Mouse (Mus musculus): ENCODE data around the gene Mrps25. TPM values are rescaled to one million over a fixed set of nuclear protein-coding genes. Genes with fewer than 3 reads are reported as not detected.

The Mrps25 gene
- total RNA-seq, 2 experiments from 2014 or later = 76.0 to 86.6 TPM

DNA sequence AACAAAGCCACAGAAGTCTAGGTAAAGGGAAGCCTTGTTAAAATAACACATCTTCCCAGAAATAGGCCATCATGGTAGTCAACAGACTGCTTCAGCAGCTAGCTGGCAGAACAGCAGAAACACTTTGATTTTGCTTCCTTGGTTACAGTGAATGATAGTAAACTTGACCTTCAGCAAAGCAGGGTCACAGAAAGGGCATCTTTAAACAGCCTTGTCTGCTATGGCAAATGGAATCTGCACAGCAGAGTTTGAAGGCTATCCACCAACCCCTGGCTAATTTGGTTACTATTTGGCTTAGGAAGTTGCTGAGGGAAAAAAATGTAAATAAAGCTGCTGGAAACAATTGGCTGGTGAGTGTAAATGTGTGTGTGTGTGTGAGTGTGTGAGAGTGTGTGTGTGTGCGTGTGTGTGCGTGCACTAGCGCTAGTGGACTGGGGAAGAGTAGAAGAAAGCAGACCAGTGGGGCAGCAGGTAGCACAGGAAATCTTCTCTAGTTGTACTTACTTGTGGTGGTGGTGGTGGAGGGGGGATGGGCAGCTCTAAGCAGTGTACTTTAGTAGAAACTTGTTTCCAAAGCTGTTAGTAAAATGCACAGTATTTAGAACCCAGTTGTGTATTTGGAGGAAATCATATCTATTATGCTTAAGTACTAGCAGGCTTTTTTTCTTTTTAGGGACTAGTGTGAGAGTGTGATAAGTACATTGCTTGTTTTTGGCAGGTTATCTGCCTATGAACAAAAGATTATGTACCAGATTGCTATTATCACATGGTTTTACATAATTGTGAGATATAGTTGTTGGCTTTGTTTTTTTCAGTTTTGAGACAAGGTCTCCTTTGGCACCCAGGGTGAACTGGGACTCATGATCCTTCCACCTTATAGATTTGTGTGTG, 51.6 kb downstream of the Mrps25 start:
- no peak for ATAC-seq (replicated peaks; ENCODE audit: poor library complexity, severe bottlenecking)

DNA sequence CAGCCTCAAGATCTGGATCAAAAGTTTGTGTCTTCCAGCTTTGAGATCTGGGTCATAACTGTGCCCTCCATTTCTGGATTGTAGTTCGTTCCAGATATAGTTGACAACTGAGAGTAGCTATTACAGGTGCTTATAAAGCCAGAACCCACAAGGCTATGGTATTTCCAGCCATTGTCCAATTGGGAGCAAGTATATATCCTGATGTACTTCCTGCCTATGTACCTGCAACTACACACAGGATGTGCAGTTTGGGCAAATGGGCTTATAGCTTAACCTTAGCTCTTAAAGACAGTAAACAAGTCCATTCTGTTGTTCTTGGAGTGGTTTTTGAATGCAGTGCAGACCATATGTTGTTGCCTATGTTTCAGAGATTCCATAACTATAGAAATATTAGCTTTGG, 52.4 kb downstream of the Mrps25 start:
- ATAC-seq (replicated peaks; ENCODE audit: poor library complexity, severe bottlenecking) = no peak

DNA sequence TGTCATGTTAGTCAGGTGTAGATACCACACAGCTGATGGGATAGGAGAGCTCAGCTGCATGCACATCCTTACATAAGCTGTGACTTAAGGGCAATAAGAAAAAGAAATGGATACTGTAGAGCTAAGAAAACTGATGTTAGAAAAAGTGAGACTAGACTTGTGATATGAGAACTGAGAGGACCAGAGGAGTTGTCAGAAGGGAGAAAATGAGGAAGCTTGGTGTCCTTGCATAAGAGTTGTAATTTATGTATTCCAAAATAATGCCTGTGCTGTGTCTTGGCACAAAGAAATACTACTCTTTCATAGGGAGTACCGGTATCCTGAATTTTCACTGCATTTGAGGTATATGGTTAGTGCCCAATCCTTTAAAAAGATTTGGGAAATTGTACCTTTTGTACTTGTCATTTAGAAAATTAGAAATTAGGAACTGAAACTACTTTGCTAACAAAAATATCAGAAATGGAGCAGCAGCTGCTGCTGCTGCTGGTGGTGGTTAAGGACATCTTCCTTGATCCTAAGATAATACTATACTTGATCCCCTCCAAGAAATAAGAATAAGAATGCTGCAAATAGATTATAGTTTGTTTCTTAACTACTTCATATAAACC, 56.9 kb downstream of the Mrps25 start:
- ATAC-seq (replicated peaks; ENCODE audit: poor library complexity, severe bottlenecking) = peak; percentile 97

DNA sequence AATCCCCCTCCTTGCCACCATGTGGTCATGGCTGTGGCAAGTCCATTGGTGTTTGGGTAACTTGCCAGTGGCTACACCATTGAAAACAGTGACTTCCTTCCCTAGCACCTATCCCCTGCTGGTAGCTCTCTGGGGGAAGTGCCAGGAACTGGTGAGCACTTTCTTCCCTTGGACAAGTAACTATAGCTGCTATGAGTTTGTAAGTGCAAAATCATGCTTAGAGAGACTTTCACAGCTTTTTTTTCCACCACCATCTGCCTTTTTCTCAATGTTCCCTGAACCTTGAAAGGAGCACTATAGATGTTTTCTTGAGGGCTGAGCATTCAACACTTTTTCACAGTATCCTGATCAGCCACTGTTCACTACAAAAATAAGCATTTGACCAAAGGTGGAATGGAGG, 59.3 kb downstream of the Mrps25 start:
- ATAC-seq (replicated peaks; ENCODE audit: poor library complexity, severe bottlenecking) = peak; percentile 52

Other genes with a start within 250 kb of the Mrps25 start
- gene Fgd5, start 205.2 kb downstream of the Mrps25 start, total RNA-seq (2014; fragmentation: Nextera tagmentation) = 0.41 TPM in 1 of 2 replicates, not detected in the other
- gene Fgd5, start 205.2 kb downstream of the Mrps25 start, total RNA-seq (2017) = not detected in 2 replicates
- gene Nr2c2, start 92.6 kb downstream of the Mrps25 start, total RNA-seq (2014; fragmentation: Nextera tagmentation) = 44.3 and 54.1 TPM in 2 replicates
- 44.4 and 44.6 TPM in 2 replicates for gene Nr2c2, start 92.6 kb downstream of the Mrps25 start, total RNA-seq (2017)
- gene Rbsn, start 30.9 kb upstream of the Mrps25 start, total RNA-seq (2014; fragmentation: Nextera tagmentation) = 13.2 and 23.1 TPM in 2 replicates
- gene Rbsn, start 30.9 kb upstream of the Mrps25 start, total RNA-seq (2017) = 18.9 and 19.4 TPM in 2 replicates
- not detected in 2 replicates for gene Trh, start 60.6 kb upstream of the Mrps25 start, total RNA-seq (2014; fragmentation: Nextera tagmentation)
- not detected in 2 replicates for gene Trh, start 60.6 kb upstream of the Mrps25 start, total RNA-seq (2017)

Data from granulocyte monocyte progenitor cell, adult 5-6 weeks (primary cell).